ENCODE assay signal across 26 mouse cellular contexts in the genomic region with DNA sequence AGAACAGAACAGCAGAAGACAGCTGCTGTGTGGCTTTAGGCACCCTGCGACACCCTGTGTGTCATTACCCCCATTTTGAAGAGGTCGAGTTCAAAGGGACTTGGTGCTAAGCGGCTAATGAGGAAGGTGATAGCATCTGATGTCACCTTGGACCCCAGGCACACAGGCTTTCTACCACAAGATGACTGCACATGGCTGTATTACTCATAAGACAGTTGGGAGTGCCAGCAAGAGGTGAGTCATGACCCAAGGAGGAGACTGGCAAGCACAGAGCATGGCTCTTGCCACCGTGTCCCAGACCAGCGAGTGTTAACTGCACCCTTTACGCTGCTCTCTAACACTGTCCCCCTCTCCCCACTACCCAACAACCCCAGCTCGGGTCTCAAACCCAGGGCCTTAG. TPM values are rescaled to one million over a fixed set of nuclear protein-coding genes. Genes with fewer than 3 reads are reported as not detected.
DNase-seq lines count a peak whose midpoint lies in the region; ATAC-seq and TF ChIP-seq lines count a peak whose summit lies in the region.
"Had no signal": no experiment of that assay in that cellular context is flagged by ENCODE, and none has a peak within 500 bp of the region (broad histone marks: within the 10 kb centered on the region; RNA-seq: fewer than 3 reads in every experiment).

No protein-coding gene starts in this region.

- ATAC-seq in limb, embryonic 15.5 days (ENCODE audit: insufficient number of reproducible peaks, low FRiP score, low TSS enrichment, low read depth): peak; percentile 55; the same call in 1 of the 2 replicates
- peak; percentile 59 for ATAC-seq in stomach, postnatal 0 days (ENCODE audit: low FRiP score, low TSS enrichment)
- ATAC-seq: forebrain, embryonic 15.5 days; midbrain, embryonic 13.5 days had no signal

- TF ChIP-seq EP300 in stomach, postnatal 0 days (optimal IDR thresholded peaks at IDR 0.05): no peak

- TF ChIP-seq CTCF in stomach, postnatal 0 days (IDR thresholded peaks at IDR 0.05; ENCODE audit: low read depth): no peak

- H3K4me2 ChIP-seq in limb, embryonic 15.5 days: no peak overlapping the region
- no peak overlapping the region for H3K4me2 ChIP-seq in stomach, postnatal 0 days (replicated peaks; ENCODE audit: low read depth)
- H3K4me2 ChIP-seq: embryonic facial prominence, embryonic 12.5 days; forebrain, embryonic 15.5 days; heart, embryonic 13.5 days; hindbrain, embryonic 14.5 days; limb, embryonic 13.5 days; liver, embryonic 15.5 days; midbrain, embryonic 13.5 days had no signal

- H3K27me3 ChIP-seq in limb, embryonic 15.5 days: no peaks in the 10 kb centered on the region
- H3K27me3 ChIP-seq in limb, embryonic 10.5 days (ENCODE audit: low read depth, poor library complexity, severe bottlenecking): no peaks in the 10 kb centered on the region
- H3K27me3 ChIP-seq in stomach, postnatal 0 days (ENCODE audit: control insufficient read depth, insufficient read depth, low read length): no peaks in the 10 kb centered on the region
- H3K27me3 ChIP-seq: embryonic facial prominence, embryonic 12.5 days; forebrain, embryonic 15.5 days; heart, embryonic 13.5 days; limb, embryonic 13.5 days; liver, embryonic 15.5 days; midbrain, embryonic 13.5 days had no signal

- no peak overlapping the region for H3K27ac ChIP-seq in limb, embryonic 15.5 days
- no peak overlapping the region for H3K27ac ChIP-seq in limb, embryonic 10.5 days
- no peak overlapping the region for H3K27ac ChIP-seq in stomach, postnatal 0 days (replicated peaks)
- H3K27ac ChIP-seq: embryonic facial prominence, embryonic 12.5 days; forebrain, embryonic 15.5 days; heart, embryonic 13.5 days; hindbrain, embryonic 14.5 days; limb, embryonic 13.5 days; liver, embryonic 15.5 days; midbrain, embryonic 13.5 days had no signal

- no peak overlapping the region for H3K4me3 ChIP-seq in limb, embryonic 15.5 days
- no peak overlapping the region for H3K4me3 ChIP-seq in limb, embryonic 10.5 days
- H3K4me3 ChIP-seq in stomach, postnatal 0 days (ENCODE audit: low read depth, low read length): no peak overlapping the region
- H3K4me3 ChIP-seq: embryonic facial prominence, embryonic 12.5 days; erythroblast, embryonic 14.5 days; forebrain, embryonic 15.5 days; heart, embryonic 13.5 days; limb, embryonic 13.5 days; liver, embryonic 15.5 days; midbrain, embryonic 13.5 days had no signal

- DNase-seq in limb, embryonic 10.5 days (ENCODE audit: low spot score): no peak
- DNase-seq in MN1 (ENCODE audit: low spot score): peak; percentile 71
- peak; percentile 35 for DNase-seq in adrenal gland, postnatal 14 days
- DNase-seq in stomach, postnatal 0 days (ENCODE audit: low spot score): no peak
- DNase-seq in right cerebral cortex, postnatal 25 days: no peak
- no peak for DNase-seq in layer of hippocampus, postnatal 36 days
- DNase-seq: cerebellum, adult 9-11 months; right cerebral cortex, postnatal 14 days had no signal

- H3K4me1 ChIP-seq in limb, embryonic 15.5 days: no peaks in the 10 kb centered on the region
- H3K4me1 ChIP-seq in limb, embryonic 10.5 days: no peaks in the 10 kb centered on the region
- no peaks in the 10 kb centered on the region for H3K4me1 ChIP-seq in stomach, postnatal 0 days (replicated peaks; ENCODE audit: control insufficient read depth, insufficient read depth)
- H3K4me1 ChIP-seq: embryonic facial prominence, embryonic 12.5 days; forebrain, embryonic 15.5 days; heart, embryonic 13.5 days; limb, embryonic 13.5 days; liver, embryonic 15.5 days; midbrain, embryonic 13.5 days had no signal

- no peak overlapping the region for H3K9ac ChIP-seq in limb, embryonic 15.5 days
- no peak overlapping the region for H3K9ac ChIP-seq in stomach, postnatal 0 days (ENCODE audit: low read length)
- H3K9ac ChIP-seq: embryonic facial prominence, embryonic 12.5 days; forebrain, embryonic 15.5 days; heart, embryonic 13.5 days; hindbrain, embryonic 14.5 days; limb, embryonic 13.5 days; liver, embryonic 15.5 days; midbrain, embryonic 13.5 days had no signal

- no peaks in the 10 kb centered on the region for H3K9me3 ChIP-seq in limb, embryonic 15.5 days
- no peaks in the 10 kb centered on the region for H3K9me3 ChIP-seq in limb, embryonic 10.5 days (replicated peaks)
- H3K9me3 ChIP-seq in stomach, postnatal 0 days (ENCODE audit: control insufficient read depth, low read length): no peaks in the 10 kb centered on the region
- H3K9me3 ChIP-seq: embryonic facial prominence, embryonic 12.5 days; forebrain, embryonic 15.5 days; G1E; heart, embryonic 13.5 days; limb, embryonic 13.5 days; liver, embryonic 15.5 days; midbrain, embryonic 13.5 days had no signal

- WGBS in limb, embryonic 15.5 days: 82% methylated on average over 7 of the region's 7 CpGs
- 83% methylated on average over 7 of the region's 7 CpGs for WGBS in limb, embryonic 10.5 days
- WGBS in stomach, postnatal 0 days: 87% methylated on average over 7 of the region's 7 CpGs

- H3K36me3 ChIP-seq in limb, embryonic 15.5 days: peaks cover 84% of the 10 kb centered on the region
- H3K36me3 ChIP-seq in limb, embryonic 10.5 days: peaks cover 92% of the 10 kb centered on the region
- peaks cover 41% of the 10 kb centered on the region for H3K36me3 ChIP-seq in stomach, postnatal 0 days (ENCODE audit: control insufficient read depth, insufficient read depth, low read length)

RNA-seq across cellular contexts. Expression of a gene that starts 20.9 kb away (rescaled TPM):
- not detected in 2 replicates for polyA plus RNA-seq in limb, embryonic 15.5 days (2015; fragmentation: Nextera tagmentation; extraction: Ambion mirVana)
- polyA plus RNA-seq in limb, embryonic 10.5 days (2016; fragmentation: Nextera tagmentation; extraction: Ambion mirVana): not detected in 2 replicates
- total RNA-seq in adrenal gland, postnatal 14 days (2021): not detected in 2 replicates
- polyA plus RNA-seq in stomach, postnatal 0 days (2015; fragmentation: Nextera tagmentation; extraction: Ambion mirVana): not detected in 2 replicates
- 1 to 10 TPM; 2.8 to 3.7 TPM for total RNA-seq in layer of hippocampus, postnatal 36 days (2021)
- total RNA-seq: G1E; gastrocnemius, postnatal 4 days; heart, postnatal 25 days; neutrophil, adult 5-6 weeks had no signal
- polyA plus RNA-seq: erythroblast, embryonic 14.5 days; G1E; heart, embryonic 13.5 days; intestine, embryonic 14.5 days; kidney, embryonic 14.5 days; large intestine, adult 2 months; limb, embryonic 13.5 days; liver, embryonic 15.5 days; lung, embryonic 16.5 days; stomach, embryonic 16.5 days had no signal

RNA-seq across cellular contexts. Expression of a gene that starts 21.8 kb away (rescaled TPM):
- 0.36 and 0.41 TPM in 2 replicates for polyA plus RNA-seq in limb, embryonic 15.5 days (2015; fragmentation: Nextera tagmentation; extraction: Ambion mirVana)
- 0.23 and 0.46 TPM in 2 replicates for polyA plus RNA-seq in limb, embryonic 10.5 days (2016; fragmentation: Nextera tagmentation; extraction: Ambion mirVana)
- total RNA-seq in adrenal gland, postnatal 14 days (2021): 0.19 and 0.26 TPM in 2 replicates
- 0.10 and 0.12 TPM in 2 replicates for polyA plus RNA-seq in stomach, postnatal 0 days (2015; fragmentation: Nextera tagmentation; extraction: Ambion mirVana)
- total RNA-seq in layer of hippocampus, postnatal 36 days (2021): 10 to 100 TPM; 10.9 to 13.2 TPM
- total RNA-seq: neutrophil, adult 5-6 weeks had no signal
- polyA plus RNA-seq: erythroblast, embryonic 14.5 days; G1E had no signal

RNA-seq across cellular contexts. Expression of a gene that starts 28.2 kb away (rescaled TPM):
- 130 and 140 TPM in 2 replicates for polyA plus RNA-seq in limb, embryonic 15.5 days (2015; fragmentation: Nextera tagmentation; extraction: Ambion mirVana)
- 105 and 119 TPM in 2 replicates for polyA plus RNA-seq in limb, embryonic 10.5 days (2016; fragmentation: Nextera tagmentation; extraction: Ambion mirVana)
- 813 and 814 TPM in 2 replicates for total RNA-seq in adrenal gland, postnatal 14 days (2021)
- 201 and 213 TPM in 2 replicates for polyA plus RNA-seq in stomach, postnatal 0 days (2015; fragmentation: Nextera tagmentation; extraction: Ambion mirVana)
- total RNA-seq in layer of hippocampus, postnatal 36 days (2021): 10 to 100 TPM; 72.2 to 74.2 TPM

RNA-seq across cellular contexts. Expression of a gene that starts 28.3 kb away (rescaled TPM):
- polyA plus RNA-seq in limb, embryonic 15.5 days (2015; fragmentation: Nextera tagmentation; extraction: Ambion mirVana): 139 and 150 TPM in 2 replicates
- 120 and 126 TPM in 2 replicates for polyA plus RNA-seq in limb, embryonic 10.5 days (2016; fragmentation: Nextera tagmentation; extraction: Ambion mirVana)
- 1,392 and 1,422 TPM in 2 replicates for total RNA-seq in adrenal gland, postnatal 14 days (2021)
- 323 and 350 TPM in 2 replicates for polyA plus RNA-seq in stomach, postnatal 0 days (2015; fragmentation: Nextera tagmentation; extraction: Ambion mirVana)
- 10 to 100 TPM; 91.7 to 93.3 TPM for total RNA-seq in layer of hippocampus, postnatal 36 days (2021)

RNA-seq across cellular contexts. Expression of a gene that starts 53.3 kb away (rescaled TPM):
- polyA plus RNA-seq in limb, embryonic 15.5 days (2015; fragmentation: Nextera tagmentation; extraction: Ambion mirVana): 212 and 224 TPM in 2 replicates
- 404 and 416 TPM in 2 replicates for polyA plus RNA-seq in limb, embryonic 10.5 days (2016; fragmentation: Nextera tagmentation; extraction: Ambion mirVana)
- total RNA-seq in adrenal gland, postnatal 14 days (2021): 38.1 and 51.8 TPM in 2 replicates
- polyA plus RNA-seq in stomach, postnatal 0 days (2015; fragmentation: Nextera tagmentation; extraction: Ambion mirVana): 82.1 and 84.8 TPM in 2 replicates
- total RNA-seq in layer of hippocampus, postnatal 36 days (2021): 1 to 10 TPM; 6.6 to 6.9 TPM

Comparison
In these comparisons a context has a peak if more than half of its experiments do, and no peak if none do; other contexts are left out.
1. DNase-seq: peak in MN1 (single experiment) and adrenal gland, postnatal 14 days (single experiment); none in limb, embryonic 10.5 days (single experiment), stomach, postnatal 0 days (single experiment), right cerebral cortex, postnatal 25 days (single experiment) and layer of hippocampus, postnatal 36 days (0 of 2).